Mouse (Mus musculus): ENCODE measurements around the gene Apob. TPM values are rescaled to one million over a fixed set of nuclear protein-coding genes. Genes with fewer than 3 reads are reported as not detected.

Gene Apob
- polyA plus RNA-seq, 1 experiment from 2014 or later: 2.3 TPM

GRCm38 (mm10) chr12:8038081-8038730 is 60.8 kb downstream of the Apob start:
- H3K9ac ChIP-seq: no peak overlapping the region
- H3K9me3 ChIP-seq (replicated peaks): 0 out of 2 replicates have a peak, but pooled peaks cover 2% of the 10 kb centered on the region
- H3K4me3 ChIP-seq: no peak overlapping the region
- ATAC-seq (ENCODE audit: insufficient number of reproducible peaks, low FRiP score): no peak
- H3K27ac ChIP-seq (ENCODE audit: poor library complexity, severe bottlenecking): no peak overlapping the region
- H3K4me1 ChIP-seq (replicated peaks): no peaks in the 10 kb centered on the region
- 67% methylated on average over 3 of the region's 3 CpGs for WGBS
- H3K27me3 ChIP-seq (replicated peaks): no peaks in the 10 kb centered on the region
- no peak overlapping the region for H3K4me2 ChIP-seq
- H3K36me3 ChIP-seq: no peaks in the 10 kb centered on the region

- ATAC-seq (ENCODE audit: insufficient number of reproducible peaks, low FRiP score): no peak
- Histone ChIP-seq H3K4me3 (no peak overlapping the region), H3K27ac (ENCODE audit: poor library complexity, severe bottlenecking) (no peak overlapping the region), H3K9ac (no peak overlapping the region), H3K4me1 (replicated peaks) (no peaks in the 10 kb centered on the region), H3K9me3 (replicated peaks) (no peaks in the 10 kb centered on the region), H3K4me2 (no peak overlapping the region), H3K36me3 (no peaks in the 10 kb centered on the region), H3K27me3 (replicated peaks) (no peaks in the 10 kb centered on the region)
- WGBS: 68% methylated on average over 7 of the region's 7 CpGs
Measured at GRCm38 (mm10) chr12:8042626-8043394, 65.4 kb downstream of the Apob start.

GRCm38 (mm10) chr12:8047046-8047445 is 69.6 kb downstream of the Apob start:
- no peaks in the 10 kb centered on the region for H3K4me1 ChIP-seq (replicated peaks)

GRCm38 (mm10) chr12:8047789-8048309 is 70.4 kb downstream of the Apob start:
- no peaks in the 10 kb centered on the region; the same call in 1 of the 2 replicates for H3K27me3 ChIP-seq (replicated peaks)
- no peak overlapping the region for H3K4me3 ChIP-seq
- H3K4me2 ChIP-seq: no peak overlapping the region
- WGBS: 55% methylated on average over 1 of the region's 1 CpGs
- no peak overlapping the region for H3K9ac ChIP-seq
- no peaks in the 10 kb centered on the region for H3K9me3 ChIP-seq (replicated peaks)
- no peak overlapping the region for H3K27ac ChIP-seq (ENCODE audit: poor library complexity, severe bottlenecking)
- no peaks in the 10 kb centered on the region for H3K4me1 ChIP-seq (replicated peaks)
- no peaks in the 10 kb centered on the region for H3K36me3 ChIP-seq
- no peak for ATAC-seq (ENCODE audit: insufficient number of reproducible peaks, low FRiP score)

More at GRCm38 (mm10) chr12:8047046-8047445, 69.6 kb downstream of the Apob start:
- WGBS: 84% methylated on average over 2 of the region's 2 CpGs
- Histone ChIP-seq H3K4me2 (no peak overlapping the region), H3K9me3 (replicated peaks) (no peaks in the 10 kb centered on the region), H3K9ac (no peak overlapping the region), H3K4me3 (no peak overlapping the region), H3K36me3 (no peaks in the 10 kb centered on the region), H3K27me3 (replicated peaks) (no peaks in the 10 kb centered on the region; the same call in 1 of the 2 replicates), H3K27ac (ENCODE audit: poor library complexity, severe bottlenecking) (no peak overlapping the region)
- ATAC-seq (ENCODE audit: insufficient number of reproducible peaks, low FRiP score): no peak

- H3K27me3 ChIP-seq (replicated peaks): no peaks in the 10 kb centered on the region; the same call in 1 of the 2 replicates
- 75% methylated on average over 8 of the region's 8 CpGs for WGBS
Measured at GRCm38 (mm10) chr12:8056001-8056640, 78.7 kb downstream of the Apob start.

GRCm38 (mm10) chr12:8059576-8059975 is 82.1 kb downstream of the Apob start:
- ATAC-seq (ENCODE audit: insufficient number of reproducible peaks, low FRiP score): no peak
- Histone ChIP-seq H3K9ac (no peak overlapping the region), H3K4me1 (replicated peaks) (no peaks in the 10 kb centered on the region), H3K27ac (ENCODE audit: poor library complexity, severe bottlenecking) (no peak overlapping the region), H3K4me3 (no peak overlapping the region), H3K27me3 (replicated peaks) (no peaks in the 10 kb centered on the region), H3K4me2 (no peak overlapping the region), H3K9me3 (replicated peaks) (no peaks in the 10 kb centered on the region), H3K36me3 (no peaks in the 10 kb centered on the region)
- WGBS: 12% methylated on average over 3 of the region's 3 CpGs

More at GRCm38 (mm10) chr12:8056001-8056640, 78.7 kb downstream of the Apob start:
- Histone ChIP-seq H3K36me3 (no peaks in the 10 kb centered on the region), H3K4me1 (replicated peaks) (no peaks in the 10 kb centered on the region), H3K4me2 (no peak overlapping the region), H3K9me3 (replicated peaks) (no peaks in the 10 kb centered on the region), H3K4me3 (no peak overlapping the region), H3K27ac (ENCODE audit: poor library complexity, severe bottlenecking) (no peak overlapping the region), H3K9ac (no peak overlapping the region)
- no peak for ATAC-seq (ENCODE audit: insufficient number of reproducible peaks, low FRiP score)

GRCm38 (mm10) chr12:8063363-8064065 is 86.1 kb downstream of the Apob start:
- H3K4me2 ChIP-seq: no peak overlapping the region
- no peak for ATAC-seq (ENCODE audit: insufficient number of reproducible peaks, low FRiP score)
- no peak overlapping the region for H3K9ac ChIP-seq
- peaks cover 6% of the 10 kb centered on the region for H3K9me3 ChIP-seq (replicated peaks)
- H3K4me3 ChIP-seq: no peak overlapping the region
- H3K27ac ChIP-seq (ENCODE audit: poor library complexity, severe bottlenecking): no peak overlapping the region
- H3K27me3 ChIP-seq (replicated peaks): no peaks in the 10 kb centered on the region
- H3K36me3 ChIP-seq: no peaks in the 10 kb centered on the region
- H3K4me1 ChIP-seq (replicated peaks): no peaks in the 10 kb centered on the region
- 60% methylated on average over 11 of the region's 11 CpGs for WGBS

Other genes starting within 250 kb of the Apob start
- 56.0 and 64.5 TPM in 2 replicates for gene Ldah, start 230.5 kb downstream of the Apob start, polyA plus RNA-seq (2016; fragmentation: Nextera tagmentation; extraction: Ambion mirVana)

Measured in heart, embryonic 12.5 days (tissue).